Mouse (Mus musculus) ES-Bruce4 (cell line): ENCODE data around the gene Coro6. TPM values are rescaled to one million over a fixed set of nuclear protein-coding genes. Genes with fewer than 3 reads are reported as not detected.
A peak's percentile ranks its signal among the peaks of the same experiment; 100 is the strongest.

Source experiments
- H3K27ac ChIP-seq: 2 replicates; pipeline ENCODE4 v1.5.1; 2012; ENCODE audit warnings: low read length, inconsistent platforms; ENCODE audit not compliant: insufficient read depth
- H3K27me3 ChIP-seq: 2 replicates; pipeline ENCODE4 v1.6.1; 2012; ENCODE audit warnings: mild to moderate bottlenecking, low read length, inconsistent platforms; ENCODE audit not compliant: control insufficient read depth, poor library complexity, insufficient read depth, severe bottlenecking
- H3K36me3 ChIP-seq: 2 replicates; pipeline ENCODE4 v1.6.1; 2012; ENCODE audit warnings: inconsistent platforms, mild to moderate bottlenecking, low read length, moderate library complexity; ENCODE audit not compliant: control insufficient read depth, poor library complexity, insufficient read depth, severe bottlenecking
- H3K4me1 ChIP-seq: one replicate; pipeline ENCODE4 v1.8.1; 2011; ENCODE audit warnings: low read length; ENCODE audit not compliant: control insufficient read depth, insufficient read depth
- H3K4me3 ChIP-seq: 2 replicates; pipeline ENCODE4 v1.5.1; 2011; ENCODE audit warnings: low read depth, mild to moderate bottlenecking, low read length
- H3K9ac ChIP-seq: 2 replicates; pipeline ENCODE4 v1.6.1; 2012; ENCODE audit warnings: low read depth, mild to moderate bottlenecking, inconsistent platforms; ENCODE audit not compliant: poor library complexity, severe bottlenecking
- H3K9me3 ChIP-seq: replicated peaks from 2 replicates; pipeline ENCODE4 v1.6.1; 2012; ENCODE audit warnings: mild to moderate bottlenecking, low read length, inconsistent platforms; ENCODE audit not compliant: control insufficient read depth, poor library complexity, insufficient read depth, severe bottlenecking
- CTCF ChIP-seq: IDR thresholded peaks from one replicate; pipeline ENCODE4 v1.8.1; 2011; ENCODE audit warnings: low read depth, low read length
- EP300 ChIP-seq: IDR thresholded peaks from 2 replicates; pipeline ENCODE4 v1.6.1; 2011; ENCODE audit warnings: low read depth, low read length; ENCODE audit not compliant: insufficient read depth
- POLR2A ChIP-seq: IDR thresholded peaks from one replicate; pipeline ENCODE4 v1.8.1; 2011; ENCODE audit warnings: low read length; ENCODE audit not compliant: insufficient read depth
- polyA plus RNA-seq: library from polyadenylated mRNA; stranded (reverse); fragments of >200 nt; gene quantifications from 2 replicates; pipeline ENCODE4 v1.2.4, GENCODE M21; 2011; ENCODE audit warnings: low read depth; ENCODE audit not compliant: missing spikeins, insufficient read depth, insufficient read length

Gene Coro6
- polyA plus RNA-seq, 1 experiment, result 1.8 TPM

DNA sequence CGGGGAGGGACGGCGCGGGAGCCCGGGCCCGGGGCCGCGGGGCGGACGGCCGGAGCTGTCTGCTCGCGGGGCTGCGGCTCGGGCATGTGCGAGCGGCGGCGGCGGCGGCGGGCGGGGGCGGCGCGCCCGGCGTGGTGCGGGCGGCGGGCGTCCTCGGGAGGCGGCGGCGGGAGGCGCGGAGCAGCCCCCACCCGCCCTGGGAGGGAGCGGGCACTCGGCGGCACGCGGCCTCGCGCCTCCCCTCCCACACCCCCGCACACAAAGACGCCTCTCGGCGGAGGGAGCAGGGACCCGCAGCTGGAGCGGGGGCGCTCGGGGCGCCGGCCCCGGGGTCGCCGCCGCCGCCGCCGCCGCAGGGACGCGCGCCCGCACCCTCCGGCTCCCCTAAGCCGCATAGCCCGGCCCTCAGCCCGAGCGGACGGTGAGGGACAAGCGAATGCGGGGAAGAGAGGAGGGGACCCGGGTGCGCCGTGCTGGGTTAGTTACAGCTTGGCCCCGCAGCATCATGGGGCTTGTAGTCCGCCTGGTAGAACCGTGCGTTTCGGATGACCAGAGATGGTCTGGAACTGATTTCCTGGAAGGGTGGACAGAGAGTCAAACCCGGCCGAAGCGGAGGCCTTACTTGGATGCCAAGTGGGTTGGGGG is 27.5 kb downstream of the Coro6 start, which contains the start of gene Ankrd13b:
Gene Ankrd13b (minus strand): TSS at position 88 of the 645 bp plus-strand sequence.
- no peaks in the 10 kb centered on the region for H3K4me1 ChIP-seq
- TF ChIP-seq EP300 (no peak), POLR2A (no peak), CTCF (no peak)
- peaks cover 5% of the 10 kb centered on the region for H3K27me3 ChIP-seq
- H3K9me3 ChIP-seq, result no peaks in the 10 kb centered on the region
- peak within 1 kb of the TSS; percentile 89 for H3K9ac ChIP-seq
- H3K36me3 ChIP-seq, result no peaks in the 10 kb centered on the region
- no peak within 1 kb of the TSS for H3K27ac ChIP-seq
- peak within 1 kb of the TSS; percentile 64 for H3K4me3 ChIP-seq

DNA sequence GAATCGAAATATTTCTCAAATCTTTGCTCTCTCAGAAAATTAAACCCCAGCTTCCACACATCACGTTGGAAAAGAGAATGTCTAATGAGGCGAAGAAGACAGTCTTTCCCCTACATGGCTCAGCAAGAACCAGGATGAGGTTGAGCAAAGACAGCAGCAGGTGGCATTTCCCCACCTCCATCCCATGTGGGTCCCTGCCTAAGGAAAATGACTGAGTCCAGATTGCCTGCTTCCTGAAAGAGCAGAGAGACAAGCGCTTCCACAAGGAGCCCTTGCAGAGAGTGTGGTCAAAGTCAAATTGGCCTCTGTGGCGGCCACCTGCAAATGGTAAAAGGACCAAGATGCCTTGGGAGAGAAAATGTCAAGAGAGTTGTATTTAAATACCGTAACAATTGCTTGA is 28.2 kb downstream of the Coro6 start:
- Histone ChIP-seq H3K4me3 (no peak overlapping the region), H3K9ac (no peak overlapping the region), H3K4me1 (peaks cover 5% of the 10 kb centered on the region), H3K27me3 (peaks cover 5% of the 10 kb centered on the region), H3K9me3 (no peaks in the 10 kb centered on the region), H3K27ac (no peak overlapping the region), H3K36me3 (no peaks in the 10 kb centered on the region)
- TF ChIP-seq POLR2A (no peak), EP300 (no peak), CTCF (no peak)

DNA sequence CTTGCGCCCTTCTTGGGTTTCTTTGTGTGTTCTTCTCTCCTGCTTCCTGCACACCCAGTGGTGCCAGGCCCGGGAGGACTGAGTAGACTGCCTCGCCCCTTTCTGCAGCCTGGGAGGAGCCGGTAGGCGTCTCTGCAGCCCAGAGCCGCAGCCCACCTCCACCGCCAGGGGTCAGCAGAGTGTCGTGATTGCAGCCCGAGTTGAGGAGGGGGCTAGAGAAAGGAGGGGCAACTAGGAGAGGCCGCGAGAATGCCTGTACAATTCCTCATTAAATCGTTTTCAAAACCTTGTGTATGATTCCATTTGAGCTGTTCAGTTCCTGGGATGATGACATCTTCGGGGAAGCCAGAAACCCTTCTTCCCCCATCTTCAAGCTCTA is 28.9 kb downstream of the Coro6 start:
- TF ChIP-seq POLR2A (no peak), CTCF (peak; percentile 95), EP300 (0 out of 2 replicates have a peak, but pooled peaks have one; percentile 27)
- Histone ChIP-seq H3K27ac (no peak overlapping the region), H3K4me3 (peak overlapping the region; percentile 48), H3K27me3 (peaks cover 5% of the 10 kb centered on the region), H3K9me3 (no peaks in the 10 kb centered on the region), H3K9ac (peak overlapping the region; percentile 94), H3K4me1 (peaks cover 8% of the 10 kb centered on the region), H3K36me3 (no peaks in the 10 kb centered on the region)

DNA sequence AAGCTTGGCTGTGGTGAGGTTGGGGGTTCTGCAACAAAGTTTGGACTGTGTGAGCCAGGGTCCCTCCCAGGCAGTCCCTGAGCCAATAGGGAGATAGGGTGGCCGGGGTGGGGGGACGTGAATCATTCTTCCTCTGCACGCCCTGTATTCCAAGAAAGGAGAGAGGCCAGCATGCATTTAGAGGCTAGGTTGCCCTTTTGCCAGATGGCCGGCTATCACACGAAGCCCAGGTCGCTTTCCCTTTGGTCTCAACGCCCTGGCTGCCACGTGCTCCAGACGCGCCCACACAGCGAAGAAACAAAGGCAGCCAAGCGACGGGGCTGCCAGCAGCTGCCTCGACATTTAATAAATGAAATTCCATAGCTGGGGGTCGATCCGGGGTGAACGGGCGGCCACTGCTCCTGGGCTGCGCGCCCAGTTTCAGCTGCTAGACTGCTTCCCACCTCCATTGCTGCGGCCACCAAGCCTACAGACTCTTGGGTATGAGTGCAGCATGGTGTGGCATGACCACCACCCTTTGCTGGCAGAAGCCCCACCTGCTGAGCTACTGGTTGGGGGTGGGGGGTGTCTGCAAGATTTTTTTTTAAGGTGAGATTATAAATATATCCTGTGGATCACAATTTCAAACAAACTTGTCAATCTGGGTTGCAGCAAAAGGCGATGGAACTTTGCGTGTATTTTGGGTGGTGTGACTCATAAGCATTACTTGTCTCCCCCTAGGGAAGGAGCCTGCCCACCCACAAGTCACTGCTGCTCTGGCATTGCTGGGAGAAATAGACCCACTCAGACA is 29.5 kb downstream of the Coro6 start:
- Histone ChIP-seq H3K4me3 (peak overlapping the region; percentile 48), H3K27ac (no peak overlapping the region), H3K4me1 (peaks cover 8% of the 10 kb centered on the region), H3K27me3 (peaks cover 5% of the 10 kb centered on the region), H3K9ac (peak overlapping the region; percentile 94), H3K36me3 (no peaks in the 10 kb centered on the region), H3K9me3 (no peaks in the 10 kb centered on the region)
- TF ChIP-seq CTCF (no peak), EP300 (no peak), POLR2A (no peak)

DNA sequence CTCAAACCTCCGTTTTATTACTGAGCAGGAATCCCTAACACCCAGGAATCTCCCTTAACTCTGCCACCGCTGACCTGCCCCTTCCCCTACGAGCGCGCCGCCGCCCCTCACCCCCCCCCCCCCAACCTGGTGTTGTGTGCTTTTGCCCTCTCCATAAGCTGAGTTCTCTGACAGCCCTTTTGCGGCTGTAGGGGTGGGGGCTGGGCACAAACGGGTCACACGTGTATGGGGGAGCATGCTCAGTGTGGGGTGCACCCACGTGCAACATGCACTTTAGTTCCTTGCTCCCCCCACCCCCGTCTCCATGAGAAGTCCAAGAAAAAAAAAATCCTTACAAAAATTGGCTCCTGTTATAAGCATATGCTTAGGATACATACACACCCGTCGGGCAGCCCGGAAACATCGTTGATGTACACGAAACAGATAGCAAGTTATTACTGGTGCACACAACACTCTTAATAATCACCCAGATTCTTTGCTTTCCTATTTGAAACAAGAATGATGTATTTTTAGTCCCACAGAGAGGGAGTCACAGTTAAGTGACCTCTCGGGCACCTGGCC is 30.2 kb downstream of the Coro6 start:
- H3K27me3 ChIP-seq, result peaks cover 5% of the 10 kb centered on the region
- H3K27ac ChIP-seq, result peak overlapping the region; percentile 37
- peak overlapping the region; percentile 94 for H3K4me3 ChIP-seq
- H3K4me1 ChIP-seq, result peaks cover 10% of the 10 kb centered on the region
- TF ChIP-seq CTCF (no peak), POLR2A (no peak), EP300 (no peak)
- H3K9me3 ChIP-seq, result no peaks in the 10 kb centered on the region
- H3K9ac ChIP-seq, result peak overlapping the region; percentile 94
- H3K36me3 ChIP-seq, result no peaks in the 10 kb centered on the region
